Mouse (Mus musculus): ENCODE data around the gene Maz. TPM values are rescaled to one million over a fixed set of nuclear protein-coding genes. Genes with fewer than 3 reads are reported as not detected.

Maz gene
- total and polyA plus RNA-seq, 2 experiments from 2014 or later = 15.6 to 89.3 TPM

DNA sequence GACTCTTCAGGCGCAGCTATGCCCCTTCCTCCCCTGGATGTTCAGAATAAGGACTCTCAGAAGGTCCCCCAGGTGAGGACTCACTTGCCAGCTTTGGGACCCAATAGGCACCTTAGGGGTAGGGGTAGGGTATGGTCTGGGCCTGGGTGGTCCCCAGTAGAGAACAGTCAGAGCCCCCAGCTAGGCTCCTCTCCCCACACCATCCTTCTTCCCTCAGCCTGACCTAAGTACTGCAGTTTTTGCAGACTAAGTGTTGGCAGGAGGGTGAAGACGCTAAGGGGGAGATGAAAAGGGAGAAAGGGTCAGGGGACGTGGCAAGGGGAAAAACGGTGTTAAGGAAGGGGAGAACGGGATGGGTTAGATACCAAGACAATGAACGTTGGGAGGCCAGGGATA, 8.9 kb downstream of the Maz start:
- Histone ChIP-seq H3K4me3 (ENCODE audit: low read depth, low read length) (no peak overlapping the region), H3K4me1 (ENCODE audit: control insufficient read depth, insufficient read depth) (peaks cover 26% of the 10 kb centered on the region), H3K9ac (replicated peaks; ENCODE audit: low read depth, low read length) (no peak overlapping the region), H3K27me3 (ENCODE audit: control insufficient read depth, insufficient read depth, low read length) (no peaks in the 10 kb centered on the region), H3K27ac (ENCODE audit: low read depth) (peak overlapping the region; percentile 88; the same call in 1 of the 2 replicates), H3K4me2 (ENCODE audit: low read depth, low read length) (no peak overlapping the region), H3K9me3 (replicated peaks; ENCODE audit: control insufficient read depth, low read length) (no peaks in the 10 kb centered on the region), H3K36me3 (replicated peaks; ENCODE audit: control insufficient read depth, insufficient read depth, low read length) (peaks cover 15% of the 10 kb centered on the region)
- no peak for ATAC-seq (ENCODE audit: insufficient read depth, low read depth)
- no peak for DNase-seq (ENCODE audit: low spot score)
- 36% methylated on average over 6 of the region's 6 CpGs for WGBS
- TF ChIP-seq CTCF (IDR thresholded peaks at IDR 0.05; ENCODE audit: low read depth) (no peak), EP300 (IDR thresholded peaks at IDR 0.05; ENCODE audit: low read depth) (no peak)

DNA sequence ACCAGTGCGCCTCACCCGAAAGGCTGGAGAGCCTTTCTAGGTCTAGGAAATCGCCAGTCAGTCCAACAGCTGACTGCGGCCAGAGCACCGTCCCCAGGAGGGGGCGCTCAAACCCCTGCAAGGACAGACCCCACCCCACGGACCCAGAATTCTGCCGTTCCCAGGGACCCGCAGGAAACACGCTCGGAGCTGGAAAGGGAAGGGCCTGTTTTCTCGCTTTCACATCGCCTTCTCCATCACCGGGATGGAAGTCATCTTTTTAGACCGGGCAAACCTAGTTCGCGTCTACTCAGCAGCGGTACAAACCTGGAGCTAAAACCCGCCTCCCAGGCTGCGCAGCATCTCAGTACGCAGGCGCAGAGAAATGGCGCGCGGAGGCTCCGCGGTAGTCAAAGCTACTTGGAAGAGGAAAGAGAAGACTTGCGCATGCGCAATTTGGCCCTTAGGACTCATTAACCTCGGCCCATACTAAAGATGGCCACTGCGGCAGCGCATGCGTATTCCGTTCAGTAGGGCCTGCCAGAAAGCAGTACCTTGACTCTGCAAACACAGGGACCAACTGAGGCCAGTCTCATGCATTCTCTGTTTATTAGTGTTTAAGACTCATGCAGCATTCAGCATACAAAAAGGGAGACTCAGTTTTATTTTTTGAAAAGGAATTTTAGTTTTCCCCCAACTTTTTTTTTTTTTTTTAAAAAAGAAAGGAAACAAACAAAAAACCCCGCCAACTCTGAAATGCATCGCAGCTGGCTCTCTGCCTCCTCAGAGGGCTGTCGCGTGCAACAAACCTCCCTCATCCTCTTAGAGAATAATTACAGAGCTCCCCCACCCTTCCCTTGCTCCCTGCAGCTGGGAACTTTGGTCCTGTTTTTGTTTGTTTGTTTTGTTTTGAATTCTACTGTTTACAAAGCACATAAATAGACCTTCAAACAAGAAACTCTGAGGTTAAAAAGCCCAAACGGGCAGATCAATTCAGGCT, 9.6 kb downstream of the Maz start, which contains the start of gene Pagr1a:
Gene Pagr1a, minus strand, starts transcription at position 382 of the 979 bp plus-strand sequence.
- H3K9me3 ChIP-seq (replicated peaks; ENCODE audit: control insufficient read depth, low read length) = no peaks in the 10 kb centered on the region
- DNase-seq (ENCODE audit: low spot score) (peak; percentile 99), ATAC-seq (ENCODE audit: insufficient read depth, low read depth) (peak; percentile 87)
- H3K4me1 ChIP-seq (ENCODE audit: control insufficient read depth, insufficient read depth) = peaks cover 26% of the 10 kb centered on the region
- H3K27me3 ChIP-seq (ENCODE audit: control insufficient read depth, insufficient read depth, low read length) = no peaks in the 10 kb centered on the region
- H3K4me2 ChIP-seq (ENCODE audit: low read depth, low read length) = peak within 1 kb of the TSS; percentile 89
- H3K36me3 ChIP-seq (replicated peaks; ENCODE audit: control insufficient read depth, insufficient read depth, low read length) = peaks cover 13% of the 10 kb centered on the region; the same call in 1 of the 2 replicates
- WGBS = 3% methylated on average over 39 of the region's 39 CpGs
- H3K4me3 ChIP-seq (ENCODE audit: low read depth, low read length) = peak within 1 kb of the TSS; percentile 53
- H3K27ac ChIP-seq (ENCODE audit: low read depth) = peak within 1 kb of the TSS; percentile 88
- TF ChIP-seq CTCF (IDR thresholded peaks at IDR 0.05; ENCODE audit: low read depth) (peak; percentile 66), EP300 (IDR thresholded peaks at IDR 0.05; ENCODE audit: low read depth) (no peak)
- H3K9ac ChIP-seq (replicated peaks; ENCODE audit: low read depth, low read length) = peak within 1 kb of the TSS; percentile 63

DNA sequence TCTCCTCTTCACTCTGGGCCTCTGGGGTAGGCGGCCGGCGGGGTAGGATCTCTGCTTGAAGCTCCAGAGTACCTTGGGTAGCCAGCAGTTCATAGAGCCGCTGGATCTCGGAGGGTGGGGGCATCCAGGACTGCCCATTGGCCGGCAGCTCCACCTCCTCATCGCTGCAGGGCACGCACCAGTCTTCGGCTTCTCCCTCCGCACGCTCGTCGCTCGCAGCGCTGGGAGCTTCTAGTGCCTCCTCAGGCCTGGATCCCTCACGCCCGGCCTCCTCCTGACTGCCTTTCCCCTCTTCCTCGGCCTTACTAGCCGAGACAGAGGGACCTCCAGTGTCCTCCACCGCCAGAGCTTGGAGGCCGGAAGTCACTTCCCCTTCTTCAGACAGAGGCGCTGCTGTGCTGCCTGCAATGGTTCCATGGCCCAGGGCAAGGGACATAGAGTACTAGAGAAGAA, 10.3 kb downstream of the Maz start:
- WGBS = 1% methylated on average over 22 of the region's 22 CpGs
- H3K9ac ChIP-seq (replicated peaks; ENCODE audit: low read depth, low read length) = peak overlapping the region; percentile 63
- H3K36me3 ChIP-seq (replicated peaks; ENCODE audit: control insufficient read depth, insufficient read depth, low read length) = 0 out of 2 replicates have a peak, but pooled peaks cover 10% of the 10 kb centered on the region
- H3K27me3 ChIP-seq (ENCODE audit: control insufficient read depth, insufficient read depth, low read length) = no peaks in the 10 kb centered on the region
- peak overlapping the region; percentile 53 for H3K4me3 ChIP-seq (ENCODE audit: low read depth, low read length)
- TF ChIP-seq EP300 (IDR thresholded peaks at IDR 0.05; ENCODE audit: low read depth) = no peak
- DNase-seq (ENCODE audit: low spot score) (peak; percentile 67), ATAC-seq (ENCODE audit: insufficient read depth, low read depth) (peak; percentile 45)
- peak overlapping the region; percentile 88 for H3K27ac ChIP-seq (ENCODE audit: low read depth)
- H3K9me3 ChIP-seq (replicated peaks; ENCODE audit: control insufficient read depth, low read length) = no peaks in the 10 kb centered on the region
- H3K4me1 ChIP-seq (ENCODE audit: control insufficient read depth, insufficient read depth) = peaks cover 25% of the 10 kb centered on the region
- peak overlapping the region; percentile 89 for H3K4me2 ChIP-seq (ENCODE audit: low read depth, low read length)

DNA sequence TGATC, 10.6 kb downstream of the Maz start, which contains the start of gene Pagr1b:
Gene Pagr1b, minus strand, starts transcription at position 4 of the 5 bp plus-strand sequence.
- 0 out of 2 replicates have a peak, but pooled peaks cover 10% of the 10 kb centered on the region for H3K36me3 ChIP-seq (replicated peaks; ENCODE audit: control insufficient read depth, insufficient read depth, low read length)

DNA sequence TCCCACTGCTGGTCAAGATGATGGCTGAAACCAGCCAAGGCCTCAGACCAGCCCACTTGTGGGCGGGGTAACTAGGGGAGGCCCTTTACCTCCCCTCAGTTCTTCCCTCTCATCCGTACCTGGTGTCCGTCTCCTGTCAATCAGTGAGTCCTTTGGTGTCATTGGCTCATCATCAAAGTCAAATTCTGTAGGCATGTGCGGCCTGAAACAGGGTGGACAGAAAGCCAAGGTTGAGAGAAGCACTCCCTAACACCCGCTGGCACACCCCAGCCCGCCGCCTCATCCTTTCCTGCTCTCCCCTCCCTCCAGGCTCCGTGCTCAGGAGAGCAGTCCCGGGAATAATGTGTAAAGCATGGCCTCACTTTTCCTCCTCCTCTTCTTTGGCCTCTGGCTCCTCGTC, 10.8 kb downstream of the Maz start:
- ATAC-seq (ENCODE audit: insufficient read depth, low read depth) = no peak
- peak overlapping the region; percentile 53 for H3K4me3 ChIP-seq (ENCODE audit: low read depth, low read length)
- H3K36me3 ChIP-seq (replicated peaks; ENCODE audit: control insufficient read depth, insufficient read depth, low read length) = 0 out of 2 replicates have a peak, but pooled peaks cover 10% of the 10 kb centered on the region
- no peaks in the 10 kb centered on the region for H3K9me3 ChIP-seq (replicated peaks; ENCODE audit: control insufficient read depth, low read length)
- H3K9ac ChIP-seq (replicated peaks; ENCODE audit: low read depth, low read length) = peak overlapping the region; percentile 63
- no peak for DNase-seq (ENCODE audit: low spot score)
- H3K4me1 ChIP-seq (ENCODE audit: control insufficient read depth, insufficient read depth) = peaks cover 21% of the 10 kb centered on the region
- WGBS = 0% methylated on average over 10 of the region's 10 CpGs
- TF ChIP-seq EP300 (IDR thresholded peaks at IDR 0.05; ENCODE audit: low read depth) = no peak
- no peak for TF ChIP-seq CTCF (IDR thresholded peaks at IDR 0.05; ENCODE audit: low read depth)
- H3K4me2 ChIP-seq (ENCODE audit: low read depth, low read length) = peak overlapping the region; percentile 89
- peak overlapping the region; percentile 88 for H3K27ac ChIP-seq (ENCODE audit: low read depth)
- H3K27me3 ChIP-seq (ENCODE audit: control insufficient read depth, insufficient read depth, low read length) = no peaks in the 10 kb centered on the region

More for the DNA sequence above, 10.6 kb downstream of the Maz start, which contains the start of gene Pagr1b:
- no peak for DNase-seq (ENCODE audit: low spot score)
- Histone ChIP-seq H3K9ac (replicated peaks; ENCODE audit: low read depth, low read length) (peak within 1 kb of the TSS; percentile 63), H3K27ac (ENCODE audit: low read depth) (peak within 1 kb of the TSS; percentile 88), H3K27me3 (ENCODE audit: control insufficient read depth, insufficient read depth, low read length) (no peaks in the 10 kb centered on the region), H3K4me3 (ENCODE audit: low read depth, low read length) (peak within 1 kb of the TSS; percentile 53), H3K4me2 (ENCODE audit: low read depth, low read length) (peak within 1 kb of the TSS; percentile 89), H3K9me3 (replicated peaks; ENCODE audit: control insufficient read depth, low read length) (no peaks in the 10 kb centered on the region), H3K4me1 (ENCODE audit: control insufficient read depth, insufficient read depth) (peaks cover 23% of the 10 kb centered on the region)
- TF ChIP-seq EP300 (IDR thresholded peaks at IDR 0.05; ENCODE audit: low read depth) (no peak), CTCF (IDR thresholded peaks at IDR 0.05; ENCODE audit: low read depth) (no peak)
- ATAC-seq (ENCODE audit: insufficient read depth, low read depth) = no peak

Data from heart, postnatal 0 days (tissue).